Mouse (Mus musculus): ENCODE data around the gene Rsrc1. TPM values are rescaled to one million over a fixed set of nuclear protein-coding genes. Genes with fewer than 3 reads are reported as not detected.

Rsrc1 gene
- 0.55 and 0.84 TPM in 2 replicates for polyA plus RNA-seq (2012; rRNA removed)

DNA sequence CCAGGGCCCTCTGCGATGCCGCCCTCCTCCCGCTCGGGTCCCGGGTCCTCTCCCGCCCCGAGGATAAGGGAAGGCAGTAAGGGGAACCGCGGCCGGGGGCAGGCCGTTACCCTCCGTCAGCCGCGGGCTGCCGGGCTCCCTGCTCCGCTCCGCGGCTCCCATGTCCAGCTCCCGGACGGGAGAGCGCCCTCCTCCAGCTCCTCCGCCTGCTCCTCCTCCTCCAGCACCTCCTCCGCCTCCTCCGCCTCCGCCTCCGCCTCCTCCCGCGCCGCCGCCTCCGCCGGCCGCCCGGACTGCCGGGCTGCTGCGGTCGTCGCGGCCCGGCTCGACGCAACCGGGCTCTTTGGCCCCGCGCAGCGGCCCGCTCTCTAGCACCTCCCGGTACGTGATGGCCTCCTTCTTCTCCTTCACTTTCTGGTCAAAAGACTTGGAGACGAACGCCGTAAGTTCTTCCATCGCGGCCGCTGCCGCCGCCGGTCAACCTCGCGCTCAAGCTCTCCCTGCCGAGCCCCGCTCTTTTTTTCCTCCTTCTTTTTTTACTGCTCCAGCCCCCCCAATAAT lies at the start of gene Rsrc1:
TSS of gene Rsrc1 (plus strand) at position 290 of the 561 bp plus-strand sequence.

DNA sequence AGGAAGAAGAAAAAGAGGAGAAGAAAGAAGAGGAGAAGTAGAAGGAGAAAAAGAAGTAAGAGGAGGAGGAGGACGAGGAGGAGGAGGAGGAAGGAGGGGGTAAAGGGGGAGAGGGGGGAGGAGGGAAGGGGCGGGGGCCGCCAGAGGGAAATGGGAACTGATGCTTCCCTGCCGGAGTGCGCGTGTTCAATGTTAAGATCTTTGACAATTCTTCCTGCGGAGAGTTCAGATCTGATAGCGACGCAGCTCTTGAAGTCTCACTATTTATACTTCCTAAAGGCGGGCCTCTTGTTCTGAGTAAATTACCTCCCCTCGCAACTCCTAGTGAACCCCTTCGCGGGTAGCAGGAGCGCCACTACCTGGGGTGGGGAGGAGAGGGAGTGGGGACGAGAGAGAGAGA lies 516 bp downstream of the Rsrc1 start, which contains the start of gene Shox2:
TSS of gene Shox2 (minus strand) at position 66 of the 400 bp plus-strand sequence.

DNA sequence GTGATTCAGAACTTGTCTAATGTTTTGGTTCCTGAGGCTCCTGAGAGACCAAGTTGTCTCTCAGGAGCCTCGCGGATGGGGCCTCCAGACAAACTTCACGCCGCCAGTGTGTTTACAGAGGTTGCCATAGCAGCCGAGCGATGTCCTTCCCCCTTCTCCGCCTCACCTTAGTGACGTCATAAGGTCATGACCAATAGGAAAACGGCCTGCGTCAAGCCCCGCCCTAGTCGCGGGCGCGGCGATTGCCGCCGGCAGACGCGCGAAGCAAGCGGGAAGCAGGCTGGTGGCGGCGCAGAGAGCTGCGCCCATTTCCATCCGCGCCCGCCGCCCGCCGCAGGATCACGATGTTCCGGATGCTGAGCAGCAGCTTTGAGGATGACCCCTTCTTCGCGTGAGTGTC lies 392.7 kb downstream of the Rsrc1 start, which contains the start of gene Mlf1:
TSS of gene Mlf1 (plus strand) at position 226 of the 400 bp plus-strand sequence.

DNA sequence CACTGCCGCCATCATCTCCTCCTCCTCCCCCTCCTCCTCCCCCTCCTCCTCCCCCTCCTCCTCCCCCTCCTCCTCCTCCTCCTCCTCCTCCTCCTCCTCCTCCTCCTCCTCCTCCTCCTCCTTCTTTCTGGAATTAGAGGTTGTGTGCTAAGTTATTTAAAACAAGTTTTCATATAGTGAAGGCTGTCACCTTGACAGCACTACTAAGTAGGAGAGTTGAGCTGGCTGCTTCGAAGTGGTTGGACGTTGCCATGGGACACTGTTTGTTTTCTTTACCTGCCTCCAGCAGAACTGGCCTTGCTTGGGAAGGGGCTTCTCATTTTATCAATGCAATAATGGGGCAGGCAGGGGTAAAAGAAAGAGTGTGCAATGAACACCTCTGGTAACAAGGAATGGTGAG lies 393.9 kb downstream of the Rsrc1 start, which contains the start of gene Gm17402:
TSS of gene Gm17402 (minus strand) at position 101 of the 400 bp plus-strand sequence.

Other genes starting within 250 kb of the Rsrc1 start
- gene Shox2, start 381 bp downstream of the Rsrc1 start, polyA plus RNA-seq (2012; rRNA removed), result 0.11 and 0.12 TPM in 2 replicates

Data from stomach, adult 2 months (tissue).